Mouse (Mus musculus) liver, embryonic 13.5 days (tissue): Measurements from ENCODE around the gene Comtd1. TPM values are rescaled to one million over a fixed set of nuclear protein-coding genes. Genes with fewer than 3 reads are reported as not detected.
A peak's percentile ranks its signal among the peaks of the same experiment; 100 is the strongest.

Source experiments
- ATAC-seq: fragments of 200-750 bp; cut with Nextera tagmentation; 2 replicates; pipeline ENCODE4 v1.8.0; 2017; ENCODE audit warnings: low read depth, mild to moderate bottlenecking, moderate number of reproducible peaks, moderate library complexity
- DNase-seq: peaks from one replicate; pipeline ENCODE4 v3.0.0; 2022
- H3K27ac ChIP-seq: fragments of 300-500 bp; sonication (generic); 2 replicates; pipeline ENCODE4 v1.5.1; 2015; ENCODE audit warnings: moderate library complexity, mild to moderate bottlenecking, inconsistent platforms
- H3K27me3 ChIP-seq: fragments of 300-500 bp; sonication (generic); 2 replicates; pipeline ENCODE4 v1.6.1; 2015; ENCODE audit warnings: mild to moderate bottlenecking, inconsistent platforms
- H3K36me3 ChIP-seq: fragments of 300-500 bp; sonication (generic); 2 replicates; pipeline ENCODE4 v1.6.1; 2015; ENCODE audit warnings: mild to moderate bottlenecking, inconsistent platforms
- H3K4me1 ChIP-seq: fragments of 300-500 bp; sonication (generic); replicated peaks from 2 replicates; pipeline ENCODE4 v1.6.1; 2015; ENCODE audit warnings: inconsistent platforms
- H3K4me2 ChIP-seq: fragments of 300-500 bp; sonication (generic); 2 replicates; pipeline ENCODE4 v1.6.1; 2015; ENCODE audit warnings: inconsistent platforms, mild to moderate bottlenecking, moderate library complexity
- H3K4me3 ChIP-seq: fragments of 300-500 bp; sonication (generic); replicated peaks from 2 replicates; pipeline ENCODE4 v1.5.1; 2015; ENCODE audit warnings: mild to moderate bottlenecking, inconsistent platforms
- H3K9ac ChIP-seq: fragments of 300-500 bp; sonication (generic); 2 replicates; pipeline ENCODE4 v1.6.1; 2015; ENCODE audit warnings: mild to moderate bottlenecking, inconsistent platforms
- H3K9me3 ChIP-seq: fragments of 300-500 bp; sonication (generic); replicated peaks from 2 replicates; pipeline ENCODE4 v1.6.1; 2016; ENCODE audit warnings: inconsistent platforms
- WGBS: fragments of 180-500 bp; shearing (Covaris S2); methylation state at CpG from one replicate; pipeline ENCODE4 v1.1.7; 2015; ENCODE audit not compliant: insufficient replicate concordance; 5-methylcytosine and 5-hydroxymethylcytosine counted together
- polyA plus RNA-seq: library from polyadenylated mRNA; unstranded; fragments of >200 nt; fragmentation: Nextera tagmentation; extraction: Ambion mirVana; gene quantifications from 2 replicates; pipeline ENCODE4 v1.2.1, GENCODE M21; 2015

Gene Comtd1
- polyA plus RNA-seq, 1 experiment from 2014 or later: 34.1 TPM

- H3K27me3 ChIP-seq: no peaks in the 10 kb centered on the region
- H3K36me3 ChIP-seq: peaks cover 28% of the 10 kb centered on the region
- peak overlapping the region; percentile 73 for H3K4me3 ChIP-seq
- DNase-seq (peak; percentile 94), ATAC-seq (peak; percentile 94)
- peaks cover 75% of the 10 kb centered on the region for H3K4me1 ChIP-seq
- peak overlapping the region; percentile 85 for H3K9ac ChIP-seq
- H3K9me3 ChIP-seq: no peaks in the 10 kb centered on the region
- peak overlapping the region; percentile 87 for H3K4me2 ChIP-seq
- under 1% methylated on average over 73 of the region's 73 CpGs for WGBS
- H3K27ac ChIP-seq: peak overlapping the region; percentile 92
These were observed 17.7 kb downstream of the Comtd1 start for GRCm38 (mm10) chr14:21830876-21831767.

GRCm38 (mm10) chr14:21825786-21826491, 22.8 kb downstream of the Comtd1 start:
- H3K36me3 ChIP-seq: no peaks in the 10 kb centered on the region
- no peak overlapping the region for H3K4me3 ChIP-seq
- no peak for DNase-seq
- 74% methylated on average over 9 of the region's 9 CpGs for WGBS
- H3K4me2 ChIP-seq: no peak overlapping the region
- H3K9ac ChIP-seq: no peak overlapping the region
- no peak for ATAC-seq
- H3K9me3 ChIP-seq: no peaks in the 10 kb centered on the region
- H3K27me3 ChIP-seq: no peaks in the 10 kb centered on the region
- peaks cover 96% of the 10 kb centered on the region for H3K4me1 ChIP-seq
- peak overlapping the region; percentile 25; the same call in 1 of the 2 replicates for H3K27ac ChIP-seq

- Histone ChIP-seq H3K4me3 (no peak within 1 kb of the TSS), H3K27ac (peak within 1 kb of the TSS; percentile 98), H3K27me3 (no peaks in the 10 kb centered on the region), H3K9me3 (no peaks in the 10 kb centered on the region), H3K9ac (no peak within 1 kb of the TSS), H3K4me1 (peaks cover 89% of the 10 kb centered on the region), H3K36me3 (no peaks in the 10 kb centered on the region), H3K4me2 (no peak within 1 kb of the TSS)
- ATAC-seq (no peak), DNase-seq (no peak)
- 85% methylated on average over 2 of the region's 2 CpGs for WGBS
These were observed 23.8 kb downstream of the Comtd1 start, which contains the start of gene Vdac2 for GRCm38 (mm10) chr14:21824938-21825337. TSS of gene Vdac2 (plus strand) at chr14:21825238.

GRCm38 (mm10) chr14:21823897-21824296, 24.9 kb downstream of the Comtd1 start:
- H3K9ac ChIP-seq: no peak overlapping the region
- H3K4me1 ChIP-seq: peaks cover 80% of the 10 kb centered on the region
- ATAC-seq: no peak
- H3K4me3 ChIP-seq: no peak overlapping the region
- H3K36me3 ChIP-seq: no peaks in the 10 kb centered on the region
- H3K27ac ChIP-seq: peak overlapping the region; percentile 98
- 73% methylated on average over 7 of the region's 7 CpGs for whole genome bisulfite sequencing
- no peak overlapping the region for H3K4me2 ChIP-seq
- no peak for DNase-seq
- H3K27me3 ChIP-seq: no peaks in the 10 kb centered on the region
- no peaks in the 10 kb centered on the region for H3K9me3 ChIP-seq

GRCm38 (mm10) chr14:21822795-21823374, 25.9 kb downstream of the Comtd1 start:
- H3K9ac ChIP-seq: peak overlapping the region; percentile 70
- DNase-seq (peak; percentile 71), ATAC-seq (peak; percentile 94)
- peak overlapping the region; percentile 98 for H3K27ac ChIP-seq
- peak overlapping the region; percentile 54 for H3K4me2 ChIP-seq
- H3K9me3 ChIP-seq: no peaks in the 10 kb centered on the region
- no peak overlapping the region for H3K4me3 ChIP-seq
- no peaks in the 10 kb centered on the region for H3K27me3 ChIP-seq
- peaks cover 69% of the 10 kb centered on the region for H3K4me1 ChIP-seq
- no peaks in the 10 kb centered on the region for H3K36me3 ChIP-seq
- 11% methylated on average over 7 of the region's 7 CpGs for WGBS

GRCm38 (mm10) chr14:21822307-21822706, 26.5 kb downstream of the Comtd1 start:
- no peak overlapping the region; the same call in 1 of the 2 replicates for H3K9ac ChIP-seq
- H3K27ac ChIP-seq: peak overlapping the region; percentile 98
- no peaks in the 10 kb centered on the region for H3K36me3 ChIP-seq
- ATAC-seq: no peak
- H3K4me2 ChIP-seq: peak overlapping the region; percentile 54; the same call in 1 of the 2 replicates
- H3K4me3 ChIP-seq: no peak overlapping the region
- no peaks in the 10 kb centered on the region for H3K27me3 ChIP-seq
- no peak for DNase-seq
- WGBS: 50% methylated on average over 7 of the region's 7 CpGs
- H3K9me3 ChIP-seq: no peaks in the 10 kb centered on the region
- peaks cover 64% of the 10 kb centered on the region for H3K4me1 ChIP-seq

GRCm38 (mm10) chr14:21820880-21821505, 27.8 kb downstream of the Comtd1 start:
- Histone ChIP-seq H3K27ac (peak overlapping the region; percentile 98; the same call in 1 of the 2 replicates), H3K4me3 (no peak overlapping the region), H3K27me3 (no peaks in the 10 kb centered on the region), H3K36me3 (no peaks in the 10 kb centered on the region), H3K4me1 (peaks cover 56% of the 10 kb centered on the region), H3K4me2 (no peak overlapping the region), H3K9me3 (no peaks in the 10 kb centered on the region), H3K9ac (no peak overlapping the region)
- peak; percentile 11; the same call in 1 of the 2 replicates for ATAC-seq
- WGBS: 85% methylated on average over 4 of the region's 4 CpGs
- no peak for DNase-seq

- Histone ChIP-seq H3K27me3 (no peaks in the 10 kb centered on the region), H3K4me3 (no peak overlapping the region), H3K36me3 (no peaks in the 10 kb centered on the region), H3K9me3 (no peaks in the 10 kb centered on the region), H3K4me2 (no peak overlapping the region), H3K27ac (no peak overlapping the region), H3K9ac (no peak overlapping the region), H3K4me1 (peaks cover 39% of the 10 kb centered on the region)
- WGBS: 65% methylated on average over 4 of the region's 4 CpGs
- no peak for DNase-seq
- no peak for ATAC-seq
These were observed 31.3 kb downstream of the Comtd1 start for GRCm38 (mm10) chr14:21817453-21817852.

- no peaks in the 10 kb centered on the region for H3K36me3 ChIP-seq
These were observed 32.5 kb downstream of the Comtd1 start for GRCm38 (mm10) chr14:21816255-21816654.

GRCm38 (mm10) chr14:21814606-21815005, 34.2 kb downstream of the Comtd1 start:
- Histone ChIP-seq H3K4me3 (no peak overlapping the region), H3K4me2 (no peak overlapping the region), H3K9ac (no peak overlapping the region), H3K36me3 (no peaks in the 10 kb centered on the region), H3K27ac (no peak overlapping the region), H3K9me3 (no peaks in the 10 kb centered on the region), H3K4me1 (peaks cover 40% of the 10 kb centered on the region), H3K27me3 (no peaks in the 10 kb centered on the region)
- DNase-seq (no peak), ATAC-seq (no peak)
- WGBS: 75% methylated on average over 4 of the region's 4 CpGs

More at GRCm38 (mm10) chr14:21816255-21816654, 32.5 kb downstream of the Comtd1 start:
- Histone ChIP-seq H3K9me3 (no peaks in the 10 kb centered on the region), H3K9ac (no peak overlapping the region), H3K27me3 (no peaks in the 10 kb centered on the region), H3K4me2 (no peak overlapping the region), H3K4me3 (no peak overlapping the region), H3K4me1 (peaks cover 39% of the 10 kb centered on the region), H3K27ac (no peak overlapping the region)
- ATAC-seq (no peak), DNase-seq (no peak)
- WGBS: 54% methylated on average over 3 of the region's 3 CpGs

- H3K9me3 ChIP-seq: no peaks in the 10 kb centered on the region
- DNase-seq (no peak), ATAC-seq (no peak)
- H3K4me1 ChIP-seq: peaks cover 40% of the 10 kb centered on the region
- H3K4me2 ChIP-seq: no peak overlapping the region
- H3K27me3 ChIP-seq: no peaks in the 10 kb centered on the region
- no peak overlapping the region for H3K9ac ChIP-seq
- WGBS: 53% methylated on average over 3 of the region's 3 CpGs
- no peak overlapping the region for H3K4me3 ChIP-seq
- H3K27ac ChIP-seq: peak overlapping the region; percentile 24
- no peaks in the 10 kb centered on the region for H3K36me3 ChIP-seq
These were observed 34.9 kb downstream of the Comtd1 start for GRCm38 (mm10) chr14:21813847-21814246.
